Mouse (Mus musculus) liver, postnatal 0 days (tissue): ENCODE data around the gene Ska3. TPM values are rescaled to one million over a fixed set of nuclear protein-coding genes. Genes with fewer than 3 reads are reported as not detected.
"Not testable (repeated sequence)": the region's sequence is repeated elsewhere in the genome, so short reads cannot be mapped to it uniquely, and the experiment has no call there.

ENCODE experiments used
- ATAC-seq: fragments of 200-750 bp; cut with Nextera tagmentation; 2 replicates; pipeline ENCODE4 v1.8.0; 2017; ENCODE audit warnings: mild to moderate bottlenecking, moderate library complexity
- DNase-seq: peaks from one replicate; pipeline ENCODE4 v3.0.0-alpha.2; 2016
- H3K27ac ChIP-seq: fragments of 300-500 bp; sonication (generic); 2 replicates; pipeline ENCODE4 v1.5.1; 2014; ENCODE audit warnings: antibody characterized with exemption, moderate library complexity, mild to moderate bottlenecking, low read depth
- H3K27me3 ChIP-seq: fragments of 300-500 bp; sonication (generic); 2 replicates; pipeline ENCODE4 v1.6.1; 2014; ENCODE audit warnings: low read length, control low read depth, mixed read lengths; ENCODE audit not compliant: insufficient read depth
- H3K36me3 ChIP-seq: fragments of 300-500 bp; sonication (generic); replicated peaks from 2 replicates; pipeline ENCODE4 v1.6.1; 2014; ENCODE audit warnings: mild to moderate bottlenecking, control low read depth, low read length, moderate library complexity, mixed read lengths; ENCODE audit not compliant: insufficient read depth
- H3K4me1 ChIP-seq: fragments of 300-500 bp; sonication (generic); 2 replicates; pipeline ENCODE4 v1.6.1; 2014; ENCODE audit warnings: antibody characterized with exemption, mild to moderate bottlenecking, control low read depth; ENCODE audit not compliant: insufficient read depth
- H3K4me2 ChIP-seq: fragments of 300-500 bp; sonication (generic); 2 replicates; pipeline ENCODE4 v1.6.1; 2014; ENCODE audit warnings: low read depth, mild to moderate bottlenecking, low read length, moderate library complexity, mixed read lengths
- H3K4me3 ChIP-seq: fragments of 300-500 bp; sonication (generic); 2 replicates; pipeline ENCODE4 v1.5.1; 2014; ENCODE audit warnings: low read depth, low read length
- H3K9ac ChIP-seq: fragments of 300-500 bp; sonication (generic); replicated peaks from 2 replicates; pipeline ENCODE4 v1.6.1; 2014; ENCODE audit warnings: mild to moderate bottlenecking, moderate library complexity
- H3K9me3 ChIP-seq: fragments of 300-500 bp; sonication (generic); 2 replicates; pipeline ENCODE4 v1.6.1; 2016; ENCODE audit warnings: mild to moderate bottlenecking, control low read depth, low read length, mixed read lengths
- CTCF ChIP-seq: sonication (generic); IDR thresholded peaks from 2 replicates; pipeline ENCODE4 v1.5.1; 2016; ENCODE audit warnings: antibody characterized with exemption, low read depth
- EP300 ChIP-seq: IDR thresholded peaks from 2 replicates; pipeline ENCODE4 v1.6.1; 2016; ENCODE audit warnings: antibody characterized with exemption, low read depth, mild to moderate bottlenecking
- WGBS: fragments of 180-500 bp; shearing (Covaris S2); extraction: QIAGEN DNeasy Blood & Tissue Kit; methylation state at CpG from one replicate; pipeline ENCODE4 v1.1.7; 2014; ENCODE audit not compliant: insufficient replicate concordance; 5-methylcytosine and 5-hydroxymethylcytosine counted together
- polyA plus RNA-seq: library from polyadenylated mRNA; unstranded; fragments of >200 nt; fragmentation: Nextera tagmentation; extraction: Ambion mirVana; gene quantifications from 2 replicates; pipeline ENCODE4 v1.2.1, GENCODE M21; 2015

Gene Ska3
- polyA plus RNA-seq, 1 experiment from 2014 or later = 7.0 TPM

DNA sequence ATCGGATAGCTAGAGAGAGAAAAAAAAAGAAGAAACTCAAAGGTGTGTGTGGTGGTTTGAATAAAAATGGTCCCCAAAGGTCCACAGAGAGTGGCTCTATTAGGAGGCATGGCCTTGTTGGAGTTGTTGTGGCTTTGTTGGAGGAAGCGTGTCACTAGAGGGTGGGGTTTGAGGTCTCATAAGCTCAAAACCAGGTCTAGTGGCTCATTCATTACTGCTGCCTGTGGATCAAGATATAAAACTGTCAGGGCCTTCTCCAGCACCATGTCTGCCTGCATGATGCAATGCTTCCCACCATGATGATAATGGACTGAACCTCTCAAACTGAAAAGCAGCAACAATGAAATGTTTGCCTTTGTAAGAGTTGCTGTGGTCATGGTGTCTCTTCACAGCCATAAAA, 32.6 kb upstream of the Ska3 start:
- peaks cover 2% of the 10 kb centered on the region for H3K36me3 ChIP-seq
- H3K4me2 ChIP-seq = no peak overlapping the region
- no peak overlapping the region for H3K4me3 ChIP-seq
- WGBS = 76% methylated on average over 2 of the region's 2 CpGs
- no peak overlapping the region for H3K27ac ChIP-seq
- H3K4me1 ChIP-seq = no peaks in the 10 kb centered on the region
- ATAC-seq (no peak), DNase-seq (no peak)
- H3K9me3 ChIP-seq = no peaks in the 10 kb centered on the region
- TF ChIP-seq EP300 (no peak), CTCF (no peak)
- no peaks in the 10 kb centered on the region for H3K27me3 ChIP-seq
- H3K9ac ChIP-seq = no peak overlapping the region

DNA sequence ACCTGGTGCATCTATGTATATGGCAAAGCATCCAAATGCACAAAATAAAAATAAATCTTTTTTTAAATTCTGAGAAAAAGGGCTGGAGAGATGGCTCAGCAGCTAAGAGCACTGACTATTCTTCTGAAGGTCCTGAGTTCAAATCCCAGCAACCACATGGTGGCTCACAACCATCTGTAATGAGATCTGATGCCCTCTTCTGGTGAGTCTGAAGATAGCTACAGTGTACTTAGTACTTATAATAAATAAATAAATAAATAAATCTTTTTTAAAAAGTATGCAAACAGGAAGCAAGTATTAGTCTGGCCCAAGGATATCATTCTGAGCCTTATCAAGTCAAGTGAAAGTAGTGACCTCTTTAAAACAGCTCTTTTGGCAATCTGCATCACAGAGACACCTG, 30.1 kb upstream of the Ska3 start:
- not testable (repeated sequence) for H3K27ac ChIP-seq, H3K36me3 ChIP-seq, H3K4me2 ChIP-seq, H3K9ac ChIP-seq, ATAC-seq, H3K4me3 ChIP-seq, H3K27me3 ChIP-seq, DNase-seq, H3K4me1 ChIP-seq, H3K9me3 ChIP-seq
- peak; percentile 20; the same call in 1 of the 2 replicates for TF ChIP-seq CTCF

DNA sequence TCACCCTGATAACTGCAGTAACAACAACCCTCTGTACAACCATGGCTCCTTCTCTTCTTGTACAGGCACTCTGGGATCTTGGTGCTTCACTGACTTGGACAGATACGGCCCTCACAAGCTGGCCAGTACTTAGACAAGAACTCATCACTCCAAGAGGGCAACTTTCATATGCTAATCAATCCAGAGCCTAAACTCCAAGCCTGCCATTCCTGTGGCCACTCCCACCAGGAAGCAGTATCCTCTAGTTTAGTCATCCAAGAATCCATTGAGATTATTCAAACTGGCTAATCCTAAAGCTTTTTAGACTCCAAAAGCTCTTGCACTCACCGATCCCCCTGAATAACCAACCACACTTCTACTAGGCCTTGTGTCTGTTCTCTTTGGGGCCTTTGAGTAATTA, 27.0 kb upstream of the Ska3 start:
- TF ChIP-seq EP300 = no peak
- no peak for TF ChIP-seq CTCF
- H3K4me2 ChIP-seq = no peak overlapping the region
- H3K27ac ChIP-seq = no peak overlapping the region
- no peaks in the 10 kb centered on the region for H3K27me3 ChIP-seq
- no peaks in the 10 kb centered on the region for H3K9me3 ChIP-seq
- DNase-seq (no peak), ATAC-seq (no peak)
- 82% methylated on average over 2 of the region's 2 CpGs for WGBS
- no peak overlapping the region for H3K9ac ChIP-seq
- H3K4me1 ChIP-seq = no peaks in the 10 kb centered on the region
- peaks cover 10% of the 10 kb centered on the region; the same call in 1 of the 2 replicates for H3K36me3 ChIP-seq
- H3K4me3 ChIP-seq = no peak overlapping the region

DNA sequence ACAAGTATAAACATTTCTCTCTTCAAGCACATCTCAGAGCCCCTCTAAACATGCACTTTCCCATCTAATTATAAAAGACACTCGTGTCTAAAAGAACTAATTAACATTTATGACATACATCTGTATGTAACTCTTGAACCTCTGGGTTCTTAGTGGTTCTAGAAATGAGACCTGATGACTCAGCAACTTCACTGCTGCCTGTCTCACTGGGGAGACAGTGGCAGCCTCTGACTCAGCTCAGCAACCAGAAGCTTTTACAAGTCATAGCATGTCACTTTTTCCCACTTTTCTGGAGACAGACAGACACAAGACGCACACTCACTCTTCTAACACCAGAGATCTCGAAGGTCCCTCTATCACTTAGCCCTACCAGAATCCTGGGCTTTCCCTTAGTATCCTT, 24.3 kb upstream of the Ska3 start:
- H3K4me3 ChIP-seq = no peak overlapping the region
- no peaks in the 10 kb centered on the region for H3K4me1 ChIP-seq
- no peak for DNase-seq
- no peak overlapping the region for H3K9ac ChIP-seq
- WGBS = 76% methylated on average over 3 of the region's 3 CpGs
- no peak overlapping the region for H3K4me2 ChIP-seq
- TF ChIP-seq CTCF (no peak), EP300 (no peak)
- no peak overlapping the region for H3K27ac ChIP-seq
- 0 out of 2 replicates have a peak, but pooled peaks cover 8% of the 10 kb centered on the region for H3K36me3 ChIP-seq
- no peak for ATAC-seq
- H3K9me3 ChIP-seq = no peaks in the 10 kb centered on the region
- no peaks in the 10 kb centered on the region for H3K27me3 ChIP-seq

DNA sequence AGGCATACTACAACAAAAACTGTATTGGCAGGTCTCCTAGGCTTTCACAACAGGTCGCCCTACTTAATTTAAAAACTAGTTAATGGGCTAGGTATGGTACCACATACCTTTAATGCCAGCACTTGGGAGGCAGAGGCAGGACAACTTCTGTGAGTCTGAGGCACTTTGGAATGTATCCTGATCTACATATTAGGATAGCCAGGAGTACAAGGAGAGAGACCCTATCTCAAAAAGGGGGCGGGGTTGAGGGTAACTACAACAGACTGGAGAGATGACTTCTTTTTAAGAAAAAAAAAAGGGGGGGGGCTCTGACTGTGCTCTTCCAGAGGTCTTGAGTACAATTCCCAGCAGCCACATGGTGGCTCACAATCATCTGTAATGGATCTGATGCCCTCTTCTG, 22.7 kb upstream of the Ska3 start:
- Histone ChIP-seq H3K9ac (no peak overlapping the region), H3K27me3 (no peaks in the 10 kb centered on the region), H3K9me3 (no peaks in the 10 kb centered on the region), H3K4me3 (no peak overlapping the region), H3K4me1 (no peaks in the 10 kb centered on the region), H3K36me3 (0 out of 2 replicates have a peak, but pooled peaks cover 8% of the 10 kb centered on the region), H3K27ac (no peak overlapping the region), H3K4me2 (no peak overlapping the region)
- no peak for ATAC-seq
- no peak for DNase-seq
- 90% methylated on average over 2 of the region's 2 CpGs for WGBS
- TF ChIP-seq CTCF (no peak), EP300 (no peak)

DNA sequence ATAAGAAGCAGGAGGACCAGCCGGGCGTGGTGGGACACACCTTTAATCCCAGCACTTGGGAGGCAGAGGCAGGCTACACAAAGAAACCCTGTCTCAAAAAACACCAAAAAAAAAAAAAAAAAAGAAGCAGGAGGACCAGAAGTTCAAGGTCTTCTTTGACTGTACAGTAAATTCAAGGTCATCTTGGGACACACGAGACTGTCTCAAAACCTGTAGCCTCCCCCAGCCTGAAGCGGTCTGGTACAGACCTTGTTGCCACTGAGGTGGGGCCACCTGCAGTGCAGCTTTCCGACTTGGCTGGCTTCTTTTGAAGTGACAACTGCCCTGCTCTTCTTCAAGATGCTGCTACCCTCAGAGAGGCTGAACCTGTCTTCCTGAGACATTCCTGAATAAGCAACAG, 22.1 kb upstream of the Ska3 start:
- not testable (repeated sequence) for H3K4me1 ChIP-seq, H3K4me2 ChIP-seq, H3K9ac ChIP-seq, H3K36me3 ChIP-seq, H3K27me3 ChIP-seq, H3K9me3 ChIP-seq, H3K27ac ChIP-seq, DNase-seq, H3K4me3 ChIP-seq, ATAC-seq
- WGBS = 84% methylated on average over 5 of the region's 5 CpGs

DNA sequence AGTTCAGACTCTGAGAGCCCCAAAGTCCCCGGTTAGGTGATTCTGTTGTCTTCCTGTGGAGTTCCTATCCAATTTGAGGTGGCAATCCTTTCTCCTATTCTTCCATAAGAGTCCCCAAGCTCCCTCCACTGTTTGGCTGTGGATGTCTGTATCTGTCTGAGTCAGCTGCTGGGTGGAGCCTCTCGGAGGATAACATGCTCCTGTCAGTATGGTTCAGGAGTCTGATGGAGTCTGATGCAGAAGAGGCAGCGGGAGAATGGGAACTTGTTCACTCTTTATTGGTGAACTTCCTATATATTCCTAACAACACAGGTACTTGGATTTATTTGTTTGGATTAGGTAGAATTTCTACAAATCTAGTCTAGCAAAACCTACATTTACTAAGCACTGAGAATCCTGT, 18.6 kb upstream of the Ska3 start:
- H3K4me2 ChIP-seq = no peak overlapping the region
- H3K9me3 ChIP-seq = no peaks in the 10 kb centered on the region
- H3K9ac ChIP-seq = no peak overlapping the region
- no peak overlapping the region for H3K4me3 ChIP-seq
- 80% methylated on average over 3 of the region's 3 CpGs for WGBS
- H3K27ac ChIP-seq = no peak overlapping the region
- H3K4me1 ChIP-seq = no peaks in the 10 kb centered on the region
- peaks cover 14% of the 10 kb centered on the region for H3K36me3 ChIP-seq
- DNase-seq (no peak), ATAC-seq (no peak)
- H3K27me3 ChIP-seq = no peaks in the 10 kb centered on the region
- no peak for TF ChIP-seq EP300
- TF ChIP-seq CTCF = no peak
